Mouse (Mus musculus) liver, embryonic 11.5 days (tissue): Measurements from ENCODE around the gene Rnf213. TPM values are rescaled to one million over a fixed set of nuclear protein-coding genes. Genes with fewer than 3 reads are reported as not detected.

Experiments
- ATAC-seq: fragments of 200-750 bp; cut with Nextera tagmentation; replicated peaks from 2 replicates; pipeline ENCODE4 v1.8.0; 2017; ENCODE audit warnings: moderate number of reproducible peaks, mild to moderate bottlenecking, moderate TSS enrichment, moderate library complexity; ENCODE audit not compliant: low FRiP score
- DNase-seq: peaks from one replicate; pipeline ENCODE4 v3.0.0-alpha.2; 2017; ENCODE audit warnings: low spot score
- H3K27ac ChIP-seq: fragments of 300-500 bp; sonication (generic); 2 replicates; pipeline ENCODE4 v1.5.1; 2014; ENCODE audit warnings: mild to moderate bottlenecking, low read depth, low read length, control low read depth
- H3K27me3 ChIP-seq: fragments of 300-500 bp; sonication (generic); replicated peaks from 2 replicates; pipeline ENCODE4 v1.6.1; 2014; ENCODE audit warnings: low read length, mixed read lengths; ENCODE audit not compliant: control insufficient read depth, insufficient read depth
- H3K36me3 ChIP-seq: fragments of 300-500 bp; sonication (generic); 2 replicates; pipeline ENCODE4 v1.6.1; 2014; ENCODE audit warnings: mild to moderate bottlenecking, low read length, moderate library complexity, mixed read lengths; ENCODE audit not compliant: control insufficient read depth, insufficient read depth
- H3K4me1 ChIP-seq: fragments of 300-500 bp; sonication (generic); replicated peaks from 2 replicates; pipeline ENCODE4 v1.6.1; 2014; ENCODE audit warnings: low read length, mixed read lengths; ENCODE audit not compliant: control insufficient read depth, insufficient read depth
- H3K4me2 ChIP-seq: fragments of 300-500 bp; sonication (generic); 2 replicates; pipeline ENCODE4 v1.6.1; 2014; ENCODE audit warnings: mild to moderate bottlenecking, control low read depth, moderate library complexity
- H3K4me3 ChIP-seq: fragments of 300-500 bp; sonication (generic); 2 replicates; pipeline ENCODE4 v1.5.1; 2014; ENCODE audit warnings: low read depth, low read length, control low read depth
- H3K9ac ChIP-seq: fragments of 300-500 bp; sonication (generic); 2 replicates; pipeline ENCODE4 v1.6.1; 2014; ENCODE audit warnings: low read depth, low read length, control low read depth
- H3K9me3 ChIP-seq: fragments of 300-500 bp; sonication (generic); 2 replicates; pipeline ENCODE4 v1.6.1; 2016; ENCODE audit warnings: low read length, inconsistent platforms, mixed read lengths; ENCODE audit not compliant: control insufficient read depth
- WGBS: fragments of 180-500 bp; shearing (Covaris S2); extraction: QIAGEN DNeasy Blood & Tissue Kit; methylation state at CpG from one replicate; pipeline ENCODE4 v1.1.7; 2014; 5-methylcytosine and 5-hydroxymethylcytosine counted together
- polyA plus RNA-seq: library from polyadenylated mRNA; unstranded; fragments of >200 nt; fragmentation: Nextera tagmentation; extraction: Ambion mirVana; gene quantifications from 2 replicates; pipeline ENCODE4 v1.2.1, GENCODE M21; 2014

Rnf213 gene
- polyA plus RNA-seq, 1 experiment from 2014 or later = 8.0 TPM

DNA sequence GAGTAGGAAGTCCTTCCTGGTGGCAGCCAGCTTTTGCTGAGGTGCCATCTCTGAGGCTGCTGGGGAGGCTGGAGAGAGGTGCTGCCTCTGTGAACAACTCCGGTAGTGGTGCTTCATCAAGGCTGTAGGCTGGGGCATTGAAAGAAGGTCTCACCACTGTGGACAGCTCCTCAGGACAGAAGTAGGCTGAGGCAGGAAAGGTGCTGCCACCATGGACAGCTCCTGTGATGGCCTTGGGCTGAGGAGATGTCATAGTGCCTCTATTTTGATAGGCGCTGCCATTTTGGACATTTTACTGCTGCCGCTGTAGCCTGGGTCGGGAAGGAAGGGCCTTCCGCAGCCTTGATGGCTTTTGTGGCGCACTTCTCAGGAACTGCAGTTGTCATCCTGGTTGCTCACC, 99.9 kb downstream of the Rnf213 start:
- WGBS = 93% methylated on average over 6 of the region's 6 CpGs

GRCm38 (mm10) chr11:119493516-119493915, 100.6 kb downstream of the Rnf213 start:
- no peaks in the 10 kb centered on the region for H3K27me3 ChIP-seq
- no peak for ATAC-seq
- no peak overlapping the region for H3K4me2 ChIP-seq
- no peak for DNase-seq
- H3K36me3 ChIP-seq = peaks cover 2% of the 10 kb centered on the region; the same call in 1 of the 2 replicates
- H3K4me3 ChIP-seq = no peak overlapping the region
- WGBS = 77% methylated on average over 4 of the region's 4 CpGs
- no peaks in the 10 kb centered on the region for H3K9me3 ChIP-seq
- peaks cover 9% of the 10 kb centered on the region for H3K4me1 ChIP-seq
- no peak overlapping the region for H3K9ac ChIP-seq
- no peak overlapping the region for H3K27ac ChIP-seq

More for the DNA sequence above, 99.9 kb downstream of the Rnf213 start:
- no peak overlapping the region for H3K9ac ChIP-seq
- peaks cover 9% of the 10 kb centered on the region for H3K4me1 ChIP-seq
- no peak for ATAC-seq
- no peaks in the 10 kb centered on the region for H3K9me3 ChIP-seq
- H3K27me3 ChIP-seq = no peaks in the 10 kb centered on the region
- DNase-seq = no peak
- H3K27ac ChIP-seq = no peak overlapping the region
- no peak overlapping the region for H3K4me3 ChIP-seq
- peak overlapping the region; percentile 87 for H3K4me2 ChIP-seq
- H3K36me3 ChIP-seq = no peaks in the 10 kb centered on the region; the same call in 1 of the 2 replicates

DNA sequence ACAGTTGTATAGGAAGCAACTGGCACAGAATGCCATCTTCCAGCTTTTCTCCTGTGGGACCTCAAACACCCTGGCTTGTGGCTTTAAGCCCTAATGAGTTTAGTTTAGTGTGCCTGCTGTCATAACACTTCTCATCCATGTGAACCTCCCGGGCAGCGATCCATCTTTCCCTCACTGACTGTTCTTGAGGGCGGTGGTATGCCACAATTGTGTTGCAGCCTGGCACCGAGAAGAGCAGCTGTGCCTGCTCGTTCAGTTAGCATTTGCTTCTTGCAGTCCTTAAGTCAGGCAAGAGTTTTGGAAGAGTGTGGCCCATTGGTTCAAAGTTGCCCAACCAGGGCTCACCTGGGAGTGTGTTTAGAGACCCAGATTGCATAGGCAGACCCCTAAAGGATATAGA, 103.2 kb downstream of the Rnf213 start:
- Histone ChIP-seq H3K36me3 (peaks cover 7% of the 10 kb centered on the region), H3K27me3 (no peaks in the 10 kb centered on the region), H3K9me3 (no peaks in the 10 kb centered on the region), H3K4me2 (no peak overlapping the region), H3K9ac (no peak overlapping the region), H3K4me1 (peaks cover 5% of the 10 kb centered on the region; the same call in 1 of the 2 replicates), H3K4me3 (no peak overlapping the region), H3K27ac (no peak overlapping the region)
- ATAC-seq (no peak), DNase-seq (no peak)
- WGBS = 93% methylated on average over 5 of the region's 5 CpGs

GRCm38 (mm10) chr11:119497451-119497850, 104.6 kb downstream of the Rnf213 start:
- H3K9me3 ChIP-seq = no peaks in the 10 kb centered on the region
- 77% methylated on average over 4 of the region's 4 CpGs for WGBS
- H3K27me3 ChIP-seq = no peaks in the 10 kb centered on the region
- ATAC-seq (no peak), DNase-seq (no peak)
- no peak overlapping the region for H3K4me3 ChIP-seq
- no peak overlapping the region for H3K4me2 ChIP-seq
- H3K27ac ChIP-seq = no peak overlapping the region
- peaks cover 2% of the 10 kb centered on the region; the same call in 1 of the 2 replicates for H3K4me1 ChIP-seq
- H3K36me3 ChIP-seq = peaks cover 10% of the 10 kb centered on the region
- no peak overlapping the region for H3K9ac ChIP-seq

- DNase-seq = no peak
- Histone ChIP-seq H3K9me3 (no peaks in the 10 kb centered on the region), H3K27ac (no peak overlapping the region), H3K4me2 (no peak overlapping the region), H3K9ac (no peak overlapping the region), H3K36me3 (peaks cover 12% of the 10 kb centered on the region), H3K4me1 (no peaks in the 10 kb centered on the region), H3K4me3 (no peak overlapping the region), H3K27me3 (no peaks in the 10 kb centered on the region)
- 90% methylated on average over 4 of the region's 4 CpGs for WGBS
- no peak for ATAC-seq
Observed at GRCm38 (mm10) chr11:119499297-119499696, 106.4 kb downstream of the Rnf213 start.

GRCm38 (mm10) chr11:119500011-119500410, 107.1 kb downstream of the Rnf213 start:
- Histone ChIP-seq H3K4me1 (no peaks in the 10 kb centered on the region), H3K27me3 (no peaks in the 10 kb centered on the region), H3K4me2 (no peak overlapping the region), H3K36me3 (peaks cover 12% of the 10 kb centered on the region), H3K9me3 (no peaks in the 10 kb centered on the region), H3K9ac (no peak overlapping the region), H3K4me3 (no peak overlapping the region), H3K27ac (no peak overlapping the region)
- 88% methylated on average over 2 of the region's 2 CpGs for WGBS
- no peak for ATAC-seq
- DNase-seq = no peak

GRCm38 (mm10) chr11:119503675-119504074, 110.8 kb downstream of the Rnf213 start:
- Histone ChIP-seq H3K9ac (no peak overlapping the region), H3K27ac (no peak overlapping the region), H3K9me3 (no peaks in the 10 kb centered on the region), H3K4me2 (no peak overlapping the region), H3K4me1 (no peaks in the 10 kb centered on the region), H3K27me3 (no peaks in the 10 kb centered on the region), H3K36me3 (peaks cover 13% of the 10 kb centered on the region; the same call in 1 of the 2 replicates), H3K4me3 (no peak overlapping the region)
- ATAC-seq = peak; percentile 61; the same call in 1 of the 2 replicates
- peak; percentile 52 for DNase-seq

DNA sequence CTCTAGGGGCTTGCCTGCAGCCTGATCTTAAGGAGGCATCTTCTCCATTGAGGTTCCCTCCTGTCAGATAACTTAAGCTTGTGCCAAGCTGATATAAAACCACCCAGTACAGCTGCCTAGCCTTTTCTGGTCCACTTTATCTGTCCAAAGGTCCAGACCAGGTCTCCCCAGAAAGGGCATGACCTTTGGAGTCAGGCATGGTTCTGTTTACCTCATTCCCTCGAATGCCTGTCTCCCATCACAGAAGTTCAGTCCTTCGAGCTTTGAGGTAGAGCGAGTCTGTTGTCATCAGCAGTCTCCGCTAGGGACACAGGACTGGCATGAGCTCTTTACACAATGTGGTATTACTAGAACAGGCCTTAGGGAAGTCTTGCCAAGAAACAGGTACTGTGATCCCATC, 113.5 kb downstream of the Rnf213 start:
- no peak overlapping the region for H3K9ac ChIP-seq
- H3K4me3 ChIP-seq = no peak overlapping the region
- no peak for ATAC-seq

GRCm38 (mm10) chr11:119507772-119508171, 114.9 kb downstream of the Rnf213 start:
- H3K36me3 ChIP-seq = peaks cover 3% of the 10 kb centered on the region; the same call in 1 of the 2 replicates
- peaks cover 4% of the 10 kb centered on the region; the same call in 1 of the 2 replicates for H3K27me3 ChIP-seq

More for the DNA sequence above, 113.5 kb downstream of the Rnf213 start:
- Histone ChIP-seq H3K36me3 (peaks cover 7% of the 10 kb centered on the region; the same call in 1 of the 2 replicates), H3K9me3 (no peaks in the 10 kb centered on the region), H3K4me2 (no peak overlapping the region), H3K27me3 (no peaks in the 10 kb centered on the region), H3K27ac (no peak overlapping the region), H3K4me1 (no peaks in the 10 kb centered on the region)
- DNase-seq = no peak
- 74% methylated on average over 4 of the region's 4 CpGs for WGBS

More at GRCm38 (mm10) chr11:119507772-119508171, 114.9 kb downstream of the Rnf213 start:
- WGBS = 90% methylated on average over 8 of the region's 8 CpGs
- Histone ChIP-seq H3K27ac (no peak overlapping the region), H3K4me3 (no peak overlapping the region), H3K4me1 (no peaks in the 10 kb centered on the region), H3K9ac (no peak overlapping the region), H3K4me2 (no peak overlapping the region), H3K9me3 (no peaks in the 10 kb centered on the region)
- DNase-seq = no peak
- no peak for ATAC-seq
